Mouse (Mus musculus): ENCODE results near the gene C1ra. TPM values are rescaled to one million over a fixed set of nuclear protein-coding genes. Genes with fewer than 3 reads are reported as not detected.
A peak's percentile ranks its signal among the peaks of the same experiment; 100 is the strongest.
"Not testable (repeated sequence)": the region's sequence is repeated elsewhere in the genome, so short reads cannot be mapped to it uniquely, and the experiment has no call there.

C1ra gene
- polyA plus RNA-seq, 3 experiments from 2014 or later, result 0.19 to 0.44 (median 0.43) TPM

DNA sequence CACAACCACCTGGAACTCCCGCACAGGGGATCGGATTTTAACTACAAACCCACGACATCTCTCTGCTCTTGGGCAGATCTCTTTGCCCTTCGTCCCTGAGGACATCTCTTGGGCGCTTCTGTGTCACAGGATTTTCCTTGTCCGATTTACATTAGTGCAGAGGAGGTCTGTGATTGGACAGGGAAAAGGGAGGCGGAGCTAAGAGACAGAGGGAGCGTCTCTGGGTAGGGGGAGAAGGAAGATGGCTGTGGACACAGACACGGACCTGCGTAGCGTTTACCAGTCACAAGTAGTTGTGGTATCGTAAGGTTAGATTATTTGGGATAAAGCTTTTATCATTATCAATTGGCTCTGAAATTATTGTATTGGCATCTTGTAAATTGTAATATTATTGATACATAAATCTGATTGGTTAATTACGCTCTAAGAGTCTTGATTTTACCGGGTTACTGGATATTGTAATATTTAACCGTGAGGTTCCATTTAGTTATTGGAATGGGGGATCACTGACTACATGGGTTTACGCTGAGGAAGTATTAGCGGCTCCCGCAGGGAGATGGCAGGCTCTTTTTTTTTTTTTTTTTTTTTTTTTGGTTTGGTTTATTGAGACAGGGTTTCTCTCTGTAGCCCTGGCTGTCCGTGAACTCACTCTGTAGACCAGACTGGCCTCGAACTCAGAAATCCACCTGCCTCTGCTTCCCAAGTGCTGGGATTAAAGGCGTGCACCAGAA lies 26.6 kb upstream of the C1ra start:
- no peak for ATAC-seq

DNA sequence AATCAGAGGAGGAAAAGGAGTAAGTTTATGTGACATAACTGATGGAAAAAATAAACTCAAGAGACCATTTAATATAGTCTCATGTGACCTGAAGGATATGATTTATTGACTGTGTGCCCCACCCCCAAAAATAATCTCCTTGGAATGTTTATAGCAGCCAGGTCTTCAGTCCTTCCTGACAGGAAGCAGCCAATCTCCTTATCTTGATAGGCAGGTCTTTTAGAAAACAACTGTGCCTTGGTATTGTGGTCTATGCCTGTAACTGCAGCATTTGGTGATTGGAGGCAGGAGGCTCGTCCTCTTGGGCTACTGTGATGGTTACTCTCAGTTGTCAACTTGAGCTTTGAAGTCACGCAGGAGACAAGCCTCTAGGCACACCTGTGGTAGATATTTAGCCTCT lies 24.7 kb upstream of the C1ra start:
- no peak for ATAC-seq

DNA sequence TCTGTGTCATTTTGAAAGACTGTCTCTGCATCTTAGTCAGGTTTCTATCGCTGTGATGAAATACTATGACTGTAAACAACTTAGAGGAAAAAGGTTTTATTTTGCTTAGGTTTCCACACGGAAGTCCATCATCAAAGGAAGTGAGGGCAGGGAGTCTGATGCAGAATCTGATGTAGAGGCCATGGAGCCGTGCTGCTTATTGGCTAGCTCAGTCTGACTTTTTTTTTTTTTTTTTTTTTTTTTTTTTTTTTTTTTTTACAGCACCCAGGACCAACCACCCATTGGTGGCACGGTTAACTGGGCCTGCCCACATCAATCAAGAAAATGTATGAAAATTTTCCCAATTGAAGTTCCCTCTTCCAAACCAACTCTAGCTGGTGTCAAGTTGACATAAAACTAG lies 23.3 kb upstream of the C1ra start:
- ATAC-seq, result no peak

DNA sequence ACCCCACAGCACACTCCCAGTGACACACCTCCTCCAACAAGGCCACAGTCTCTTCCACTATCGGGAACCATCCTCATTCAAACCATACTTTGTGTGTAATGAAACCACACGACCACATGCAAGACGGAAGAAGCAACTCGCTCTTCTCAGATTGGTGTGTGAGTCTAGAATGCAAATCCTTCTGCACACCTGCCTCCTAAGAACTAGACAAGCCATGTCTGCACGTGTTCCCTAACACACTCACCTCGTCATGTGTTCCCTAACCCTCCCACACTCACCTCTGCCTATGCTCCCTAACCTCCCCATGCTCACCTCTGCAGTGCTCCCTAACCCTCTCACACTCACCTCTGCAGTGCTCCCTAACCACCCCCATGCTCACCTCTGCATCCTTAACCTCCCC lies 20.8 kb upstream of the C1ra start:
- ATAC-seq, result no peak

DNA sequence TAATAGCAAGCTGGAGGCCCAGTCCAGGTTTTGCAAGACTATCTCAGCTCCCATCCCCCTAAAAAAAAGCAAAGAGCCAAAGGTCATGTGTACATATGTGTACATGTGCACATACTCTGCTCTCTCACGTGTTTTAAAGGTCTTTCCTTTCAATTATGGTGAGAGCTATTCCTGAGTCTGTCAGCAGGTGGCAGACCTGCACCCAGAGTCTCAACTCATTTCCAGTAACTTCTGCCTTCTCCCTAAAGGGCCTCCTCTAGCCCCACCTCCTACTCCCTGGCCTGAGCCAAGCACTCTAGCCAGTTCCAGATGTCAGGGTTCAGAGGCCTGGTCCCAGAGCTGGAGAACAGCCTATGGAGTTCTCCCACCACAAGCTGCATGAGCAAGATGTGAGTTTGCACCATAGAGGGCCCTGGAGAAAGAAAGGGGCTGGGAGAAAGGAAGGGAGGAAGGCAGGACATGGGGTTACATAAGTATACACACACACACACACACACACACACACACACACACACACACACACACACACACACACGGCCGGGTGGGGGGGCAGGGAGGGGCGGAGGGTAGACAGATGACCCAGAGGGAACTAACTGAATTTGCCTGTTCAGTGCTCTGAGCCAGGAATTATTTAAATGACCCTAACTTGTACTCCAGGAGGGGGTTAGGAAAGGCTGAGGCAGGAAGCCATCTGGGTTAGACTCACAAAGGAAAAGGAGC lies 19.2 kb upstream of the C1ra start, which contains the start of gene C1rl:
Gene C1rl (plus strand): TSS at position 272 of the 720 bp plus-strand sequence.
- peak; percentile 46 for ATAC-seq

DNA sequence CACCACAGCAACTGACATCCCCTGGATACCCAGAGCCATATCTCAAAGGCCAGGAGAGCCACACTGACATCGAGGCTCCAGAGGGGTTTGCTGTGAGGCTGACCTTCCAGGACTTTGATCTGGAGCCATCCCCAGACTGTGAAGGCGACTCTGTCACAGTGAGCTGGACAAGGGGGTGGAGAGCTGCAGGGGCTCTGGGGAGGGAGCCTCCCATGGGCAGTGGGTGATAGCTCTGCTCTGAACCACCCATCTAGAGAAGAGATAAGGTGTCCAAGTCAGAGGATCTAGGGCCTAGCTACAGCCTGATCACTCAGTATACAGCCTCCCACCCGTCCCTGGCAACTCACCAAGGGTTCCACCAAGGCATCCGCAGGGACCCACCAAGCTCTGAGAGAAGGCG lies 18.3 kb upstream of the C1ra start:
- ATAC-seq, result no peak

DNA sequence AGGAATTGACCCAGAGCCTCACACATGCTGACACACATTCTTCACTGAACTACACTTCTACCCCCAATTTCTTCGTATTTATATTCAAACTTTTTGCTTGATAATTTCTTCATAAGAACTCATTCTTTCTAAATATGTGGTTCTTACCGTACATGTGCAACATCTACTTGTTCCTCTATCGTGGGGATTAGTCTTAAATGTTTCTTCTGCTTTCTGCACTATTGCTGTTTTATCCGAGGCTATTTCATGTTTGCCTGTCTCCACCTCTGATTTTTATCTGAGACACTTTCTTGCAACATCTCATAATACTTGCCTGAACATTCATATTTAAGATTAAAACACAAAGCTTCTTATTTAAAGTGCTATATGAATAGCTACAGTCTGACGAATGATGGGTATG lies 16.2 kb upstream of the C1ra start:
- no peak for ATAC-seq

DNA sequence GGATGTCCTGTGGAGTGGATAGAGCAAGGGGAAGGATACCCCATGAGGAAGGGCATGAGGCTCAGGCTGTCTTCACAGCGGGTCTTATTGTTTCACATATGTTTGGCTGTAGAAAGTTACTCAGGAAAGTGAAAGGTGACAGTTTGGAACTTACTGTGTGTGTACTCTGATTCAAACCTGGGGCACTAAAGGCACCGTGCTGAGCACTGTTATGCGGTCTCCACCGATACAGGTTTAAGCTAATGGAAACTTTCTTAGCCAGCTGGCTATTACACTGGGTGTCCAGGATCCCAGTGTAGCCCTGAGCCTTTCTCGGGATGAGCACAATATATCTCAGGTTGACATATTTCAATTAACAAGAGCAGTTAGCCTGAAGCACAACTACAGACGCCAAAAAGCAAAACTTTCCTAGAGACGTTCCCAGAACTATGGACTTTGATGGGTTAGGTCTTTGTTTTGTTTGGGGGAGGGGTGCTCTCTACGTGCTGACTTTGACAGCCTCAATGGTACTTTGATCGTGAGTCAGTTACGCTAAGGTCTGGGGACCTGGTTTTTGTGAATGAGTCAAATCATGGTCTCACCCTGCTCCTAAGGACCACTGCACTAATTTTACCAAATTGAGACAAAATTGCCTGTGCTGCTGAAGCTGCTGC lies 12.2 kb upstream of the C1ra start:
- no peak for ATAC-seq

DNA sequence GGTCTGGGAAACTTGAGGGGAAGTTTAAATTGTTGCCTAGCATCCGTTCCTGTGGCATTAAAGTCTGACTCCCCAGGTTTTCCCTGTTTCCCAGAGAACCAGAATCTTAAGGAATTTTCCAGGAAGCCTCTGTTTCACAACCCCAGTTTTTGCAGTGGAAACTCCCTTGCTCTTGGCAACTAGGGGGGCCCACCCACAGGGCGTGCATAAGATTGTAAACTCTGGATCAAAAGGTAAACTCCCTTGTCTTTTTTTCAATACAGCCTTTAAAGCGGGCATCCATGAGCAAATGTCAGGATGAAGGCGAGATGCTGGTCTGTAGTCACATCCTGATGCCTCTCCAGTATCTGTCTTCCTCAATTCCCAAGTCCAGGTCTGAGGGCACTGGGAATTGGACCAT lies 10.7 kb upstream of the C1ra start:
- ATAC-seq, result no peak

DNA sequence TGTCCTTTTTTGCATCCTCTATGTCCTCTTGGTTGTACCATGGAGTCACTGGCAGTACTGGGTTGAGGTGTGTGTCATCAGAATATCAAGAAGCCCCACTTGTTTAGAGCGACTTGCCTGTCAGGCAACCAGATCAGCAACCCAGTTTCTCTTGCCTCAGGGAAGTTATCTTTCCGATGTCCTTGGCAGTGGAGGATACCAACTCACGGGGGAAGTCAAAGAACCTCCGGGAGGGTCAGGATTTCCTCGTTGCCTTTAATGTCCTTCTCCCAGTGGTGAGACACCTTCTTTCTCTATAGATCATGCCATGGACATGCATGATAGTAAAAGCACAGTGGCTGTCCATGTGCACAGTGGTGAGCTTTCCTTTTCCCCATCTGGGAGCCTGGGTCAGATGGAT lies 10.2 kb upstream of the C1ra start:
- ATAC-seq, result no peak

DNA sequence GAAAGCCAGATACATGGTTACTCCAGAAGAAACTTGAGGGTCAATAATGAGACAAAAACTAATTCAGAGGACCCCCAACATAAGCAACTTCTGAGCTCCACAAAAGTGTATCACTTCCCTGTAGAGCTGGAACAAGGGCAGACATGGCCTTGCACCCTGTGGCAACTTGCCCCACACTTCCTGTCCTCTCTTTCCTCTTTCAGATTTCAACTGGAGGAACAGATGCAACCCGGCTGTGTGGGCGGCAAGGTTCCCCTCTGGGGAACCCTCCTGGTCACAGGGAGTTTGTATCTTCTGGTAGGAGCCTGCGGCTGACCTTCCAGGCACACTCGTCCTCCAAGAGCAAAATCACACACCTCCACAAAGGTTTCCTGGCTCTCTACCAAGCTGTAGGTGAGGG lies 7.2 kb upstream of the C1ra start:
- ATAC-seq, result no peak

DNA sequence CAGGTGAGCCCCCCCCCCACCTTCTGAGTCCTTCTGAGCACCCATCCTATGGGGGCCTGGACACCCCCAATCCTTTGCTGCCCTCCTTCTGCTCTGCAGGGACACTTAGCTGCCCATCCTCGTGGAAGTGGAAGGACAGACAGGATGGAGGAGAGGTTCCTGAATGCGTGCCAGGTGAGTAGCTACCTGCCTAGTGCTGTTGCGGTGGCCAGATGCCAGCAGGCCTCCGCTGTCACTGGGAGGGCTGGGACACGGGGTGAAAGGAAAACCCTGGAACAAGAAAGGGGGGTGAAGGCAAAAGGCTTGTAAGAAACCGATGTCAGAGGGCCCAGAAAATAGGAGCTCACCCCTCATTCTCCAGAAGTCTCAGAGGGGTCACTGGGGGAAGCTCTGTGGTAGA lies 5.2 kb upstream of the C1ra start:
- ATAC-seq, result no peak

DNA sequence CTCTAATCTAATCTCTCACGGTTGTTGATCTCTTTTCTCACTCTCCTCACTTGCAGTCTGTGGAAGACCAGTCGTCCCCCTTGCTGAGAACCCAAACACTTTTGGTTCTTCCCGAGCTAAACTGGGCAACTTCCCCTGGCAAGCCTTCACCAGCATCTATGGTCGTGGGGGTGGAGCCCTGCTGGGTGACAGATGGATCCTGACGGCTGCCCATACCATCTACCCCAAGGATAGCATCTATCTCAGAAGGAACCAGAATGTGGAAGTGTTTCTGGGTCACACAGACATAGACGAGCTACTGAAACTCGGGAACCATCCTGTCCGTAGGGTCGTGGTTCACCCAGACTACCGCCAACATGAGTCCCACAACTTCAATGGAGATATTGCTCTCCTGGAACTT lies 3.9 kb upstream of the C1ra start:
- no peak for ATAC-seq

DNA sequence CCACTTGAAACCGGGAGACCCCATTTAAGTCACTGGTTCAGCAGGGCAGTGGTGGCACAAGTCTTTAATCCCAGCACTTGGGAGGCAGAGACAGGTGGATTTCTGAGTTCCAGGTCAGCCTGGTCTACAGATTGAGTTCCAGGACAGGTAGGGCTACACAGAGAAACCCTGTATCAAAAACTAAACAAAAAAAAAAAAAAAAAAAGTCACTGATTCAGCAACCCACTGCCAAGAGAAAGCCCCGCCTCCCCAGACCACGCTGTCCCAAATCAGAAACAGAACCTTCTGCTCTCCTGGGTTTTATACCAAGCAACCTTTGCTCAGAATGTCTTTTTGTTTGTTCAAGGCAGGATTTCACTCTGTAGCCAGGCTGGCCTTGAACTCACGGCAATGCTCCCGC lies 3.0 kb upstream of the C1ra start:
- not testable (repeated sequence) for ATAC-seq

DNA sequence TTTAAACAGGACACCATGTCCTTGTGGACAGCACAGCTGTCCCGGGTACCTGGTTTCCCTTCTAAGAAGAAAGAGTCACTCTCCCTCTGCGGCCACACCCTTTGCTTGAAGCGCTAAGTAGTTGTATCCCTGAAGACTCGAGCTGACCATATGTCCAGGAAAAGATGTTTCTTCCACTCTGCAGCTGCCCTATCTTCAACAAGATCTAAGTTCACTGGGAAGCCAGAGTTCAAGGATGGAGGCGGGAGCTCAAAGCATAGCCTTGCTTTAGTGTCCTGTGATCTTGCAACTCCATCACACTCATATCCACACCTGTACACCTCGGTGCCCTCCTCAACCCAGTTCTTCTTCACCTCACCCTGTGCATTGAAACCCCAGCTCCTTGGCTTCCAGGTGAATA lies 269 bp upstream of the C1ra start:
- no peak for ATAC-seq

DNA sequence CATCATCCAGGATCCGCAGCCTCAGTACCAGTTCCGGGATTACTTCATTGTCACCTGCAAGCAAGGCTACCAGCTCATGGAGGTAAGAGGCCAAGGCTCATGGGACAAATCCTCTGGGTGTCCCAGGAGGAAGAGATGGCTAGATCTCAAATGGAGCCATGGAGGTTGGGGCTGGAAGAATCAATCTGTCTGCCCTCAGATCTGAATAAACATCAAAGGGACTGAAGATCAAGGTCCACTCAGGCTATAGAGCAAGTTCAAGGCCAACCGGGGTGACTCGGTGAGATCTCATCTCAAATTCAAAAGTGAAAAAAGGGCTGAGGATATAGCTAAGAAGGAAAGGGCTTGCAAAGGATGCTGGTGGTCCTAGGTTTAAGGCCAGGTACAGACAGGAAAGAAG lies 5.5 kb downstream of the C1ra start:
- not testable (repeated sequence) for ATAC-seq

DNA sequence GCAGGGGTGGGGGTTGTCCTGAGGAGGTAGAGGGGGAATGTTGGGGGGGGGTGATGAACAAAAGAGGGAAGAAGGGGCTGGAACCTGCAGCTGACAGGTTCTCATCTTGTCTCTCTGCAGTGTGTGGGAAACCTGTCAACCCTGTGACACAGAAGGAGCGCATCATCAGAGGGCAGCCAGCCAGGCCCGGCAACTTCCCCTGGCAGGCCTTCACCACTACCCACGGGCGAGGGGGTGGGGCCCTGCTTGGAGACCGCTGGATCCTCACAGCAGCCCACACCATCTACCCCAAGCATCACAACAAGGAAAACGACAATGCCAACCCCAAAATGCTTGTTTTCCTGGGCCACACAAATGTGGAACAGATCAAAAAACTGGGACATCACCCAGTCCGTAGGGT lies 9.9 kb downstream of the C1ra start:
- ATAC-seq, result not testable (repeated sequence)

DNA sequence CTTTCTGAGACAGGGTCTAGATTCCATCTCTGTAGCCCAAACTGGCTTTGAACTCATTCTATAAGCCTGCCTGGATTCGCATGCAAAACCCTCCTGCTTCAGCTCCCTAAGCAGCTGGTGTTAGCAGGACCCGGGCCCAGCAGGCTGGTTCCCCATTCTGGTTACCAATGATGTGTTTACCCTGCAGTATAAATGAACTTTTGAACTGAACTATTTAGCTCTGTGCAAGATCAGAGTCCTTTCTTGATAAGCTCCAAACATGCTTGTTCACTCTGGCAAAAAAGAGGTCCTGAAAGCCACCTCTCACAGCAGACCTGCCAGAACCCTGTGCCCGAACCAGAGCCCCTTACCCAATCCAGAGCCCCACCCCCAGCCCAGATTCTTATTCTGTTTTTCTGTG lies 15.7 kb downstream of the C1ra start:
- no peak for ATAC-seq

DNA sequence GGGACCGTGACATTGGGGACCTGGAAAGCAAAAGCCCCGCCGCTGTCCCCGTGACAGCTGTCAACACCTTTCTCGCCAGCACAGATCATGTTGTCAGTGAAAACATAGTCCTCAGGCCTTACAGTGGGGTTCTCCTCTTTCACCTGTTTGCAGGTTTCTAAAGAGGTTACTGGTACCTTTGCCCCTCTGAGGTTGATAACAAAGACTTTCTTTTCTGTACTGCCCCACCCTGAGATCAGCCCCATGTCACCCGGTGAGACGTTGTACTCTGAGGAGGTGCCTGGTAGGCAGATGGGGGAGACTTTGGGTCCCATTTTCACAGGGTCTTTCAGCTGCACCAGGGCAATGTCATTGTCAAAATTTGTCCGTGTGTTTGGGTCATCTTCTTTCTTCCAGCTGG lies 18.9 kb downstream of the C1ra start:
- no peak for ATAC-seq

DNA sequence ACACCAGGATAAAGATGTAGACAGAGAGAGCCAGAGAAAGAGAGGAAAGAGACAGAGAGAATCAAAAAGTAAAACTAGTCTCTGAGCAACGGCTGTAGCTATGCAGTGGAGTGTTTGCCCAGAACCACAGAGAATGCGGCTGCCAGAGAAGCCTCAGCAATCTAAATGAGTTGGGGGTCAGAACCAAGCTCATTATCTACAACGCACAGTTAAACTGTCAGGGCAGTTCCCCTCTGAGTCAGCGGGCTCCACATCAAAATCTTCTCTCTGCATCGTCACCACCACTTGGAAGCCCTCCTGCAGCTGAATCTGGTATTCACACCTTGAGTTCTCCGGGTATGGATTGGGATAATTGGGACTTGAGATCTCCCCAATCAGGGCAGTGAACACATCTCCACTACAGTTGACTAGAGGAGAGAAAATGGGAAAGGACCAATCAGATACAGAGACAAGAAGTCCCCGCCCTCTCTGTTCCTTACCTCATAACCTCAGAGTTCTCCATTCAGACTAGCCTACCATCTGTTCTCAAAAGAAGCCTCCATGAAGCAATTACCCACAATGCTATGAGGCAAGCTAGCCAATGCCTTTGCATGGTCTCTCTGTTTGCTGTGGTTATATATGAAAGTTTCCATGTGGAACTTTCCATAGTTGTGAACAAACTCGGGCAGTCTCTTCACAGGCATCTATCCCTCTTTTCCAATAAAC lies 24.1 kb downstream of the C1ra start:
- not testable (repeated sequence) for ATAC-seq

DNA sequence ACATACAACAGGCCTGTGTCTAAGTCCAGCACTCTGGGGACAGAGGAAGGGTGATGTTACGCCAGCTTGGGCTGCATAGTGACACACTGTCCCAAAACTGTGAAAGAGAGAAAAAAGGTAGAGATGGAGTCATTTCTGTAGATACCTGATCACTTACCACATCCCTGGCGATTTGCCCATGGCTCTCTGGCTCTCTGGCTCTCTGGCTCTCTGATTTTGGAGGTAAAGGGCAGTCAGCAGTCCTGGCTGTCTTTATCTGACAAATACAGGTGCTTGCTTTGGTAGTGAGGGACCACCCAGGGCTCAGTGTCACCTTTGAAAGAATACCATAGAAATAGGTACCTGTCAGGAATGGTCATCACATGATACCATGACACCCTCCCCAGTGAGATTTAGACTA lies 29.0 kb downstream of the C1ra start:
- ATAC-seq, result not testable (repeated sequence)

DNA sequence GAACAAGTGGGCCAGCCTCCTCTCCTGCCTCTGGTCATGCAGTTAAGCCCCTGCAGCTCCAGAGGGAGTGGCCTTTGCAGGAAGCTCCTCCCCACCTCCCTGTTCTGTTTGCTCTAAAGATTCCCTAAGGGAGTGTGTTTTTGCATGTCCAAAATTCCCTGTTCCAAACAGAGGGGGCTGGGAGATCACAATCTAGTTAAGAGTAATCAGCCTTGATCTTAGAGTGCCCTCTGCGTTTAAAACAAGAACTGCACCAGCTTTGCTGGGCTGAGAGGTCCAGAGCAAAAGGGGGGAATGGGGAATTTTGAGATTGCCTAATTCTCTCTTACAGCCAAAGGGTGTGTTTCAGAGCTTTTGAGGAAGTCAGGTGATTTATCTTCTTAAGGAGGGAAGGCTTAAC lies 30.1 kb downstream of the C1ra start, which contains the start of gene C1s1:
Gene C1s1 (minus strand): TSS at position 76 of the 400 bp plus-strand sequence.
- not testable (repeated sequence) for ATAC-seq

DNA sequence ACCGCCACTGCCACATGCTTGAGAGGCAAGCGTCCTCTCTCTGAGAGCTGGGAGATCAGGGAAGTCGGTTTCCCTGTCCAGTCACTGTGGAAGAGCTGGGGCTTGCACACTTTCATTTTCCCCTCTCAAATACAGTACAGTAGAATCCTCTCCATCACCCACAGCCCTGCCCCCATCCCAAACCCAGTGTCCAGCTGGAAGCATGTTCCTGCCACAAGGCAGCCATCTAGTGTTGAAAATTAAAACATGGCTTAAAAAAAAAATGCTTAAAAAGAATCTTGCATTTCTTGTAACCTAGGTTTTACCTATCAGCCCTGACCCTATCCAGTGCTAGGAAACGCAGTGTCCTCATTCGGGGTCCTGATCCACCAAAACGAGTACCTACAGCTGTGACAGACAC lies 32.3 kb downstream of the C1ra start:
- ATAC-seq, result no peak

All from inflammation-experienced regulatory T-cells, adult 6 months (primary cell).